Mouse (Mus musculus) bone marrow macrophage, adult 2 months (primary cell): Measurements from ENCODE around the gene Gm16867. TPM values are rescaled to one million over a fixed set of nuclear protein-coding genes. Genes with fewer than 3 reads are reported as not detected.
"Not testable (repeated sequence)": the region's sequence is repeated elsewhere in the genome, so short reads cannot be mapped to it uniquely, and the experiment has no call there.

Source experiments
- H3K27ac ChIP-seq: 2 replicates; pipeline ENCODE4 v1.5.1; 2012; ENCODE audit warnings: low read depth, low read length; ENCODE audit not compliant: insufficient read depth
- H3K4me1 ChIP-seq: 2 replicates; pipeline ENCODE4 v1.6.1; 2012; ENCODE audit warnings: low read length; ENCODE audit not compliant: control insufficient read depth, insufficient read depth
- H3K4me3 ChIP-seq: 2 replicates; pipeline ENCODE4 v1.5.1; 2012; ENCODE audit warnings: mild to moderate bottlenecking, low read length, moderate library complexity; ENCODE audit not compliant: insufficient read depth
- polyA plus RNA-seq: library from polyadenylated mRNA; stranded (reverse); fragments of >200 nt; gene quantifications from 2 replicates; pipeline ENCODE4 v1.2.4, GENCODE M21; 2012; ENCODE audit not compliant: missing spikeins, insufficient read depth, insufficient read length

The Gm16867 gene
- polyA plus RNA-seq, 1 experiment = 13.1 TPM

DNA sequence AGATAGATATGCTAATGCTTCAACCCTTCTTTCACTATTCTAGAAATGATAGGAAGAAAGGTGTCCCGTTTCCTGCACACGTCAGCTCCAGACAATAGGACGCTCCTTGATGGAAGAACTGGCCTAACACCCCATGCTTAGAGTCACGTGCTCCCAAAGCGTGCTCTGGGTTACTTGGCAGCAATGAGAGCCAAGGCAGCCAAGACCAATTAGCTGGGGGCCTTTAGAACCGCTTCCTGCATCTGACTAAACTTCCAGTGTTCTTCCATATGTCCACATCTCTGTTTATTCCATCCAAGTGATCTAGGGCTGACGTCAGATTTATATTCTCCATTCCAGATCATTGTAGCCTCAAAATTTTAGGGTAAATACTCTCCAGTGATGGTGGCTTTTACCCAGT, 85.6 kb downstream of the Gm16867 start:
- H3K4me3 ChIP-seq, H3K4me1 ChIP-seq, H3K27ac ChIP-seq: not testable (repeated sequence)

Other genes with a start within 250 kb of the Gm16867 start
- gene Synb, start 209.1 kb downstream of the Gm16867 start, polyA plus RNA-seq = 0.20 TPM in 1 of 2 replicates, not detected in the other
- not detected in 2 replicates for gene Gm27179, start 9.2 kb upstream of the Gm16867 start, polyA plus RNA-seq
- gene Entpd4b, start 52.1 kb upstream of the Gm16867 start, polyA plus RNA-seq = 11.0 and 11.3 TPM in 2 replicates